Mouse (Mus musculus) ES-Bruce4 (cell line): ENCODE measurements around the gene Astn1. TPM values are rescaled to one million over a fixed set of nuclear protein-coding genes. Genes with fewer than 3 reads are reported as not detected.

Experiments
- H3K27ac ChIP-seq: 2 replicates; pipeline ENCODE4 v1.5.1; 2012; ENCODE audit warnings: low read length, inconsistent platforms; ENCODE audit not compliant: insufficient read depth
- H3K27me3 ChIP-seq: 2 replicates; pipeline ENCODE4 v1.6.1; 2012; ENCODE audit warnings: mild to moderate bottlenecking, low read length, inconsistent platforms; ENCODE audit not compliant: control insufficient read depth, poor library complexity, insufficient read depth, severe bottlenecking
- H3K36me3 ChIP-seq: 2 replicates; pipeline ENCODE4 v1.6.1; 2012; ENCODE audit warnings: inconsistent platforms, mild to moderate bottlenecking, low read length, moderate library complexity; ENCODE audit not compliant: control insufficient read depth, poor library complexity, insufficient read depth, severe bottlenecking
- H3K4me1 ChIP-seq: one replicate; pipeline ENCODE4 v1.8.1; 2011; ENCODE audit warnings: low read length; ENCODE audit not compliant: control insufficient read depth, insufficient read depth
- H3K4me3 ChIP-seq: 2 replicates; pipeline ENCODE4 v1.5.1; 2011; ENCODE audit warnings: low read depth, mild to moderate bottlenecking, low read length
- H3K9ac ChIP-seq: 2 replicates; pipeline ENCODE4 v1.6.1; 2012; ENCODE audit warnings: low read depth, mild to moderate bottlenecking, inconsistent platforms; ENCODE audit not compliant: poor library complexity, severe bottlenecking
- H3K9me3 ChIP-seq: replicated peaks from 2 replicates; pipeline ENCODE4 v1.6.1; 2012; ENCODE audit warnings: mild to moderate bottlenecking, low read length, inconsistent platforms; ENCODE audit not compliant: control insufficient read depth, poor library complexity, insufficient read depth, severe bottlenecking
- CTCF ChIP-seq: IDR thresholded peaks from one replicate; pipeline ENCODE4 v1.8.1; 2011; ENCODE audit warnings: low read depth, low read length
- EP300 ChIP-seq: IDR thresholded peaks from 2 replicates; pipeline ENCODE4 v1.6.1; 2011; ENCODE audit warnings: low read depth, low read length; ENCODE audit not compliant: insufficient read depth
- POLR2A ChIP-seq: IDR thresholded peaks from one replicate; pipeline ENCODE4 v1.8.1; 2011; ENCODE audit warnings: low read length; ENCODE audit not compliant: insufficient read depth
- polyA plus RNA-seq: library from polyadenylated mRNA; stranded (reverse); fragments of >200 nt; gene quantifications from 2 replicates; pipeline ENCODE4 v1.2.4, GENCODE M21; 2011; ENCODE audit warnings: low read depth; ENCODE audit not compliant: missing spikeins, insufficient read depth, insufficient read length

Astn1 gene
- polyA plus RNA-seq, 1 experiment: 0.33 TPM

- TF ChIP-seq POLR2A (no peak), CTCF (no peak), EP300 (no peak)
- no peak overlapping the region for H3K27ac ChIP-seq
- no peaks in the 10 kb centered on the region for H3K9me3 ChIP-seq
- H3K27me3 ChIP-seq: no peaks in the 10 kb centered on the region
- H3K9ac ChIP-seq: no peak overlapping the region
- no peaks in the 10 kb centered on the region for H3K4me1 ChIP-seq
- H3K36me3 ChIP-seq: no peaks in the 10 kb centered on the region
- no peak overlapping the region for H3K4me3 ChIP-seq
Observed at GRCm38 (mm10) chr1:158687726-158688125, 325.7 kb downstream of the Astn1 start.

DNA sequence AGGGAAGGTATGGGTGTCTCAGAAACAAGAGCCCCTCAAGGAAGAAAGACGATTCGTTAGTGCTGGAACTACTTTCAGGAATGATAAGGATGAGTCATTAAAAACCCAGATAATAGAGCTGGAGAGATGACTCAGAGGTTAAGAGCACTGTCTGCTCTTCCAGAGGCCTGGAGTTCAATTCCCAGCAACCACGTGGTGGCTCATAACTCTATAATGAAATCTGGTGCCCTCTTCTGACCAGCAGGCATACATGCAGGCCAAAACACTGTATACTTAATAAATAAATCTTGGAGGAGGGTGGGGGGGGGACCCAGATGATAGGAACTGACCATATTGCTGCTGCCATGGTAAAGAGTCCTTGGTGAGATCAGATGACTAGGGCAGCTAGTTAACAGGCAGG lies 335.4 kb downstream of the Astn1 start:
- H3K27me3 ChIP-seq: no peaks in the 10 kb centered on the region
- H3K4me3 ChIP-seq: no peak overlapping the region
- no peaks in the 10 kb centered on the region for H3K4me1 ChIP-seq
- H3K36me3 ChIP-seq: no peaks in the 10 kb centered on the region
- TF ChIP-seq POLR2A: no peak
- TF ChIP-seq CTCF: no peak
- no peak for TF ChIP-seq EP300
- no peak overlapping the region for H3K9ac ChIP-seq
- H3K9me3 ChIP-seq: no peaks in the 10 kb centered on the region
- H3K27ac ChIP-seq: no peak overlapping the region

- TF ChIP-seq EP300 (no peak), POLR2A (no peak), CTCF (no peak)
- H3K27me3 ChIP-seq: no peaks in the 10 kb centered on the region
- H3K36me3 ChIP-seq: no peaks in the 10 kb centered on the region
- no peak overlapping the region for H3K9ac ChIP-seq
- H3K27ac ChIP-seq: no peak overlapping the region
- no peaks in the 10 kb centered on the region for H3K4me1 ChIP-seq
- no peaks in the 10 kb centered on the region for H3K9me3 ChIP-seq
- H3K4me3 ChIP-seq: no peak overlapping the region
Observed at GRCm38 (mm10) chr1:158697859-158698569, 335.9 kb downstream of the Astn1 start.

GRCm38 (mm10) chr1:158699276-158699675 lies 337.2 kb downstream of the Astn1 start:
- Histone ChIP-seq H3K9ac (no peak overlapping the region), H3K27me3 (no peaks in the 10 kb centered on the region), H3K4me1 (no peaks in the 10 kb centered on the region), H3K9me3 (no peaks in the 10 kb centered on the region), H3K4me3 (no peak overlapping the region), H3K36me3 (no peaks in the 10 kb centered on the region), H3K27ac (no peak overlapping the region)
- TF ChIP-seq EP300 (no peak), CTCF (no peak), POLR2A (no peak)

GRCm38 (mm10) chr1:158700147-158700546 lies 338.1 kb downstream of the Astn1 start:
- Histone ChIP-seq H3K4me3 (no peak overlapping the region), H3K4me1 (no peaks in the 10 kb centered on the region), H3K27me3 (no peaks in the 10 kb centered on the region), H3K27ac (no peak overlapping the region), H3K36me3 (no peaks in the 10 kb centered on the region), H3K9me3 (no peaks in the 10 kb centered on the region), H3K9ac (no peak overlapping the region)
- no peak for TF ChIP-seq POLR2A
- TF ChIP-seq EP300: no peak
- TF ChIP-seq CTCF: no peak

DNA sequence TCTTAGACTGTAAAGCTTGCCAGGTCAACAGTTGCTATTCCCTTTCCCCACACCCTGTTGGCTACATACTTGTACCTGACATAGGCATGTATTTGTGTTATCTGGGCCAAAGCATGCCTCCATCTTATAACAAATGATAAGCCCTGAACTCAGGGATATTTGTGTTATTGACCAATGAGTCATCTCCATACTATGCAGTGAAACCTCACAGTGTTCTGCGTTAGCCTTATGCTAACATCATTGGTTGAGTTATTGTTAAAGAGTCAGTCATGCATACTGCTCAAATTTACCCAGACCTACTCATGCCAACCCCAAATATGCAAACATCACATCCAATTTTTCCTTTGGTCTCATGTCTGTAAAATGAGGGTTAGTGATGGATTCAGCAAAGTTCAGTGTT lies 339.3 kb downstream of the Astn1 start:
- no peaks in the 10 kb centered on the region for H3K36me3 ChIP-seq
- H3K9me3 ChIP-seq: no peaks in the 10 kb centered on the region
- H3K27me3 ChIP-seq: no peaks in the 10 kb centered on the region
- no peak overlapping the region for H3K4me3 ChIP-seq
- H3K4me1 ChIP-seq: no peaks in the 10 kb centered on the region
- no peak for TF ChIP-seq POLR2A
- no peak for TF ChIP-seq EP300
- TF ChIP-seq CTCF: no peak
- no peak overlapping the region for H3K9ac ChIP-seq
- no peak overlapping the region for H3K27ac ChIP-seq
